Mouse (Mus musculus): ENCODE measurements around the gene Ncoa7.

The Ncoa7 gene

GRCm38 (mm10) chr10:30802681-30803586 is at the start of gene Ncoa7:
TSS of gene Ncoa7 (minus strand) at chr10:30803326.
- DNase-seq (ENCODE audit: low spot score in 2 of 2): peak; percentile 79 to 82

GRCm38 (mm10) chr10:30845101-30845825 is 42.1 kb upstream of the Ncoa7 start:
- DNase-seq (ENCODE audit: low spot score in 2 of 2): no peak

- no peak for DNase-seq (ENCODE audit: low spot score in 2 of 2)
Observed at GRCm38 (mm10) chr10:30844191-30845010, 41.3 kb upstream of the Ncoa7 start.

GRCm38 (mm10) chr10:30843438-30844190 is 40.5 kb upstream of the Ncoa7 start:
- DNase-seq (ENCODE audit: low spot score in 2 of 2): no peak

- peak; percentile 92 to 94 for DNase-seq (ENCODE audit: low spot score in 2 of 2)
Observed at GRCm38 (mm10) chr10:30842643-30843437, 39.7 kb upstream of the Ncoa7 start, which contains the start of gene Hey2. TSS of gene Hey2 (minus strand) at chr10:30842801.

- DNase-seq (ENCODE audit: low spot score in 2 of 2): no peak
Observed at GRCm38 (mm10) chr10:30842228-30842627, 39.1 kb upstream of the Ncoa7 start.

- no peak for DNase-seq (ENCODE audit: low spot score in 2 of 2)
Observed at GRCm38 (mm10) chr10:30840824-30841223, 37.7 kb upstream of the Ncoa7 start.

- DNase-seq (ENCODE audit: low spot score in 2 of 2): no peak
Observed at GRCm38 (mm10) chr10:30838188-30838587, 35.1 kb upstream of the Ncoa7 start.

- no peak for DNase-seq (ENCODE audit: low spot score in 2 of 2)
Observed at GRCm38 (mm10) chr10:30825049-30825448, 21.9 kb upstream of the Ncoa7 start.

GRCm38 (mm10) chr10:30810967-30811293 is 7.8 kb upstream of the Ncoa7 start:
- peak; percentile 76 to 85 for DNase-seq (ENCODE audit: low spot score in 2 of 2)

GRCm38 (mm10) chr10:30810247-30810966 is 7.3 kb upstream of the Ncoa7 start:
- no peak for DNase-seq (ENCODE audit: low spot score in 2 of 2)

- peak in 1 of 2 experiments; percentile 22 for DNase-seq (ENCODE audit: low spot score in 2 of 2)
Observed at GRCm38 (mm10) chr10:30803587-30804253, 594 bp upstream of the Ncoa7 start.

GRCm38 (mm10) chr10:30802033-30802432 is 1.1 kb downstream of the Ncoa7 start:
- DNase-seq (ENCODE audit: low spot score in 2 of 2): peak; percentile 23 to 45

GRCm38 (mm10) chr10:30799713-30800450 is 3.2 kb downstream of the Ncoa7 start:
- no peak for DNase-seq (ENCODE audit: low spot score in 2 of 2)

GRCm38 (mm10) chr10:30796469-30797261 is 6.5 kb downstream of the Ncoa7 start:
- no peak for DNase-seq (ENCODE audit: low spot score in 2 of 2)

- no peak for DNase-seq (ENCODE audit: low spot score in 2 of 2)
Observed at GRCm38 (mm10) chr10:30791016-30791415, 12.1 kb downstream of the Ncoa7 start.

- no peak for DNase-seq (ENCODE audit: low spot score in 2 of 2)
Observed at GRCm38 (mm10) chr10:30789521-30789920, 13.6 kb downstream of the Ncoa7 start.

- DNase-seq (ENCODE audit: low spot score in 2 of 2): no peak
Observed at GRCm38 (mm10) chr10:30788340-30788721, 14.8 kb downstream of the Ncoa7 start.
